Mouse (Mus musculus): Measurements from ENCODE around the gene Pygb. TPM values are rescaled to one million over a fixed set of nuclear protein-coding genes. Genes with fewer than 3 reads are reported as not detected.
A peak's percentile ranks its signal among the peaks of the same experiment; 100 is the strongest.

The Pygb gene
- polyA plus RNA-seq, 1 experiment from 2014 or later = 95.6 TPM

GRCm38 (mm10) chr2:150855186-150855585 is 68.7 kb downstream of the Pygb start:
- no peak for ATAC-seq (ENCODE audit: low FRiP score, low TSS enrichment)
- H3K27ac ChIP-seq (ENCODE audit: low read length) = no peak overlapping the region
- H3K4me2 ChIP-seq (replicated peaks; ENCODE audit: low read depth, low read length) = no peak overlapping the region
- no peak overlapping the region for H3K4me3 ChIP-seq (ENCODE audit: low read length)
- no peaks in the 10 kb centered on the region for H3K9me3 ChIP-seq (ENCODE audit: low read length)
- no peaks in the 10 kb centered on the region for H3K27me3 ChIP-seq (ENCODE audit: insufficient read depth, low read length)
- no peak overlapping the region for H3K9ac ChIP-seq (replicated peaks; ENCODE audit: low read length)
- no peaks in the 10 kb centered on the region for H3K36me3 ChIP-seq (ENCODE audit: insufficient read depth, low read length)
- H3K4me1 ChIP-seq (ENCODE audit: insufficient read depth, low read length) = no peaks in the 10 kb centered on the region

DNA sequence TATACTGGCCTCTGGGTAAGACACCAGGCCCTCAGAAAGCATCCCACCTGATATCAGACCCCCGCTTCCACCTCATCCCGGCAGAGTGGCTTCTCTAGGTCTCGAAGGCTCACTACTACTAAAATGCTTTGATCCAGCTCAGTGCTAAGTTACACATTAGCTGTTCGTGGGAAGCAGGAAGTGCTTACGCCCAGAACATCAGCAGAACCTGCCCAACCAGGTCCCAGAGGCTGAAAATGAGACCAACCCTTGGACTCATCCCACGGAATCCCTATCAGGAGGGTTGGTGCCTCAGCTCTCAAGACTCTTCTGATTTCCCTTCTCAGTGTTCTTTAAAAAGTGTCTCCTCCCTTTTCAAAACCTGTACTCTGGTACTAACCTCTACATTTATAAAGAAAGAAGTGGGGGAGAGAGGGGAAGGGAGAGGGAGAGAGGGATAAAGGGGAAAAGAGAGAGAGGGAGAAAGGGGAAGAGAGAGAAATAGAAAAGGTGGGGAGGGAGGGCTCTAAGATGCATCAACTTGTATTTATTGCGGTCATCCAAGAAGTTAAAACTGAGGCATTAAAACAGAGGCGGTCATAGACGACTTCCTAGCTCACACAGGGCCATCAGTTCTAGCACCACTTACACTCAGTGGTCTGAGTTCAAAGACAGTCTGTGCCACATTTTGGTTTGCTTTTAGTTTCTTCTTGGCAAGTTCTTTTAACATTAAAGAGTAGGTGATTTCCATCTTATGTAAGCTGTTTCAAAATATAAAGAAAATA is 72.4 kb downstream of the Pygb start:
- no peak overlapping the region for H3K4me2 ChIP-seq (replicated peaks; ENCODE audit: low read depth, low read length)
- H3K27ac ChIP-seq (ENCODE audit: low read length) = no peak overlapping the region
- no peaks in the 10 kb centered on the region for H3K36me3 ChIP-seq (ENCODE audit: insufficient read depth, low read length)
- no peaks in the 10 kb centered on the region for H3K4me1 ChIP-seq (ENCODE audit: insufficient read depth, low read length)
- H3K9ac ChIP-seq (replicated peaks; ENCODE audit: low read length) = no peak overlapping the region
- no peaks in the 10 kb centered on the region for H3K27me3 ChIP-seq (ENCODE audit: insufficient read depth, low read length)
- no peak overlapping the region for H3K4me3 ChIP-seq (ENCODE audit: low read length)
- H3K9me3 ChIP-seq (ENCODE audit: low read length) = no peaks in the 10 kb centered on the region
- ATAC-seq (ENCODE audit: low FRiP score, low TSS enrichment) = peak; percentile 64; the same call in 1 of the 2 replicates
- 56% methylated on average over 9 of the region's 9 CpGs for WGBS

DNA sequence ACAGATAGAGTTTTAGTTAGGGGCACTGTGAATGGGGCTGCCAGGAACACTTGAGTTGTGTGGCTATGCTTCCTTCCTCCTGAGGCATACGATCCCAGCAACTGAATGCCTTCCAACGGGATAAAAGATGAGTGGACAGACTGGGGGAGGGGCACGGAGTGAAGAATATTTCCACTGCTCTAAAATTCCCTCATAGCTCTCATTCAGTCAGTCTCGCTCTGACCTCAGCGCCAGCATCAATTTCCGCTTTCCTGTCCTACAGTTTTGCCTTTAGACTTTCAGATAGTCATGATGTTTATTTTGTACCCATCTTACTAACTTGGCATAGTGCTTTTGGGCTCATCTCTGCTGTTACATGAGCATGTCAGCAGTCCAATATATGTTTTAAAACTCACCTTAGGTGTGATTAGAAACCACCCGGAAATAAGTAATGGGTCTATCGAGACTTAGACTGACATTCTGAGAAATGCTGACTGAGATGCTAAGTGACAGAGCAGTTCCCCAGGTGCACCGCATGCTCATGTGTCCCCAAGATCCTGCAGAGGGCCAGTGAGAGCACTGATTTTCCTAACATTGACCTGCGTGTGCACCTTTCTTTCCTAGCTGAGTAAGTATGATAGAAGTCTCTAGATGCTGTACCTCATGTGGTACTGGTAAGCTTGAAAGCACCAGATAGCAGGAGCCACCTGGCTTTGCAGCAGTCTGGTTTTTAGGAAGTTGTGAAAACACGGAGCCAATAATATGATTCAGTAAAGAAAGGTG is 73.4 kb downstream of the Pygb start:
- Histone ChIP-seq H3K9me3 (ENCODE audit: low read length) (no peaks in the 10 kb centered on the region), H3K4me3 (ENCODE audit: low read length) (no peak overlapping the region), H3K4me1 (ENCODE audit: insufficient read depth, low read length) (no peaks in the 10 kb centered on the region), H3K9ac (replicated peaks; ENCODE audit: low read length) (no peak overlapping the region), H3K36me3 (ENCODE audit: insufficient read depth, low read length) (no peaks in the 10 kb centered on the region), H3K27me3 (ENCODE audit: insufficient read depth, low read length) (no peaks in the 10 kb centered on the region), H3K4me2 (replicated peaks; ENCODE audit: low read depth, low read length) (no peak overlapping the region), H3K27ac (ENCODE audit: low read length) (no peak overlapping the region)
- no peak for ATAC-seq (ENCODE audit: low FRiP score, low TSS enrichment)
- WGBS = 76% methylated on average over 11 of the region's 11 CpGs

- Histone ChIP-seq H3K27ac (ENCODE audit: low read length) (no peak overlapping the region), H3K27me3 (ENCODE audit: insufficient read depth, low read length) (no peaks in the 10 kb centered on the region), H3K4me1 (ENCODE audit: insufficient read depth, low read length) (no peaks in the 10 kb centered on the region), H3K9me3 (ENCODE audit: low read length) (no peaks in the 10 kb centered on the region), H3K4me3 (ENCODE audit: low read length) (no peak overlapping the region), H3K36me3 (ENCODE audit: insufficient read depth, low read length) (no peaks in the 10 kb centered on the region), H3K9ac (replicated peaks; ENCODE audit: low read length) (no peak overlapping the region), H3K4me2 (replicated peaks; ENCODE audit: low read depth, low read length) (no peak overlapping the region)
- no peak for ATAC-seq (ENCODE audit: low FRiP score, low TSS enrichment)
- 81% methylated on average over 2 of the region's 2 CpGs for WGBS
Measured at GRCm38 (mm10) chr2:150861128-150861527, 74.6 kb downstream of the Pygb start.

GRCm38 (mm10) chr2:150867021-150867420 is 80.5 kb downstream of the Pygb start:
- ATAC-seq (ENCODE audit: low FRiP score, low TSS enrichment) = no peak
- WGBS = 94% methylated on average over 2 of the region's 2 CpGs
- Histone ChIP-seq H3K27ac (ENCODE audit: low read length) (no peak overlapping the region), H3K4me2 (replicated peaks; ENCODE audit: low read depth, low read length) (no peak overlapping the region), H3K9ac (replicated peaks; ENCODE audit: low read length) (no peak overlapping the region), H3K4me1 (ENCODE audit: insufficient read depth, low read length) (no peaks in the 10 kb centered on the region), H3K4me3 (ENCODE audit: low read length) (no peak overlapping the region), H3K36me3 (ENCODE audit: insufficient read depth, low read length) (no peaks in the 10 kb centered on the region), H3K27me3 (ENCODE audit: insufficient read depth, low read length) (no peaks in the 10 kb centered on the region), H3K9me3 (ENCODE audit: low read length) (no peaks in the 10 kb centered on the region)

GRCm38 (mm10) chr2:150869446-150869845 is 82.9 kb downstream of the Pygb start:
- H3K4me3 ChIP-seq (ENCODE audit: low read length) = no peak overlapping the region
- H3K4me1 ChIP-seq (ENCODE audit: insufficient read depth, low read length) = no peaks in the 10 kb centered on the region
- WGBS = 96% methylated on average over 1 of the region's 1 CpGs
- no peak overlapping the region for H3K4me2 ChIP-seq (replicated peaks; ENCODE audit: low read depth, low read length)
- H3K27me3 ChIP-seq (ENCODE audit: insufficient read depth, low read length) = no peaks in the 10 kb centered on the region
- no peaks in the 10 kb centered on the region for H3K36me3 ChIP-seq (ENCODE audit: insufficient read depth, low read length)
- no peak overlapping the region for H3K9ac ChIP-seq (replicated peaks; ENCODE audit: low read length)
- H3K27ac ChIP-seq (ENCODE audit: low read length) = no peak overlapping the region
- no peak for ATAC-seq (ENCODE audit: low FRiP score, low TSS enrichment)
- H3K9me3 ChIP-seq (ENCODE audit: low read length) = no peaks in the 10 kb centered on the region

DNA sequence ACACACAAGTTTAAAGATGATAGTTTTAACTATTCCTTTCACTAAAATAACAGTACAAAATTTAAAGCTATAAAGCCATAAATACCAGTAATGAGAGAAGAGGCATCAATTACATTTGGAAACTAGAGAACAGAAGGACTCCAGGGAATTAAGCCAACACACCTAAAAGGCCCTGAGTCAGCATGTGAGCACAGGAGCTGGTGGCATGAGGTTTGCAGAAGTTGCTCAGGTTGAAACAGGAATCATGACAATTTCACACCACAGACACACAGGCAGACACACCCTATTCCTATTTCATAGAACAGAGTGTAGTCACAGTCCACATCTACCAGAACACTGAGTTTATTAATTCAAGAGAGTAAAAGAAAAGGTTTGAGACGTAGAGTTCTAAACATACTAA is 88.0 kb downstream of the Pygb start:
- Histone ChIP-seq H3K36me3 (ENCODE audit: insufficient read depth, low read length) (no peaks in the 10 kb centered on the region), H3K9me3 (ENCODE audit: low read length) (no peaks in the 10 kb centered on the region), H3K4me3 (ENCODE audit: low read length) (no peak overlapping the region), H3K4me1 (ENCODE audit: insufficient read depth, low read length) (no peaks in the 10 kb centered on the region), H3K27ac (ENCODE audit: low read length) (no peak overlapping the region), H3K27me3 (ENCODE audit: insufficient read depth, low read length) (no peaks in the 10 kb centered on the region), H3K4me2 (replicated peaks; ENCODE audit: low read depth, low read length) (no peak overlapping the region), H3K9ac (replicated peaks; ENCODE audit: low read length) (no peak overlapping the region)
- ATAC-seq (ENCODE audit: low FRiP score, low TSS enrichment) = no peak
- WGBS = 97% methylated on average over 1 of the region's 1 CpGs

DNA sequence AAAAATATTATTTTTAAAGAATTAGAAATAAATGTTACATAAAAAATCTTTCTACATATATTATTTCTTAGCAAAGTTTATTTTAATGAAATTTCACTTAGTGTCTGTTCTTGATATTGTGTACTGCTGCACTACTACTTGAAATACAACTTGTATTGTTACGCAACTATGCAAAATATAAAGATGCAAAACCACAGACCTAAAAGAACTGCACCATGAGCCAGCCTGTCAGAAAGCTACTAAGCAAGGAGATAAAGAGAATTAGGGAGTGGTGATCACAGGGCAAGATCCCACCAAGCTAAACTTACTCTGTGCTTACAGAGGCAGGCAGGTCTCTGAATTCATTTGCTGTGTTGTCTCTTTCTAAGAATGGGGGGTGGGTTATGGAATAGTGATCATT is 88.7 kb downstream of the Pygb start:
- Histone ChIP-seq H3K9me3 (ENCODE audit: low read length) (no peaks in the 10 kb centered on the region), H3K4me1 (ENCODE audit: insufficient read depth, low read length) (no peaks in the 10 kb centered on the region), H3K36me3 (ENCODE audit: insufficient read depth, low read length) (no peaks in the 10 kb centered on the region), H3K27ac (ENCODE audit: low read length) (no peak overlapping the region), H3K27me3 (ENCODE audit: insufficient read depth, low read length) (no peaks in the 10 kb centered on the region), H3K9ac (replicated peaks; ENCODE audit: low read length) (no peak overlapping the region), H3K4me3 (ENCODE audit: low read length) (no peak overlapping the region), H3K4me2 (replicated peaks; ENCODE audit: low read depth, low read length) (no peak overlapping the region)
- ATAC-seq (ENCODE audit: low FRiP score, low TSS enrichment) = no peak
- WGBS = 95% methylated on average over 1 of the region's 1 CpGs

DNA sequence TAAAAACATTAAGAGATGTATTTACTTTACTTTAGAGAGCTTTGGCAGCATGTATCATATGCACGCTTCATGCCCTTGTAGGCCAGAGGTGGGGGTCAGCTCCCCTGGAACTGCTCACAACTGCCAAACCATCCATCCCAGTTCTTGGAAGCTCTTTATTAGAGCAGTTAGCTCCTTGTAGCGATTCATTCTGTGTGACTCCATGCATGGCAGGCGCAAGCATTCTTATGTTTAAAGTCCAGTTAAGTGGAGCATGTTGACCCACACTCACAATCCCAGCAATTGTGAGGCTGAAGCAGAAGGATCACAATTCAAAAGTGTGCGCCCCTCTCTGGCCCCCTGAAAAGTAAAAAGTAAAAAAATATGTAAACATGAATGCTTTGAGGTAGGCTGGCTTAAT is 91.0 kb downstream of the Pygb start:
- ATAC-seq (ENCODE audit: low FRiP score, low TSS enrichment) = no peak
- Histone ChIP-seq H3K4me1 (ENCODE audit: insufficient read depth, low read length) (no peaks in the 10 kb centered on the region), H3K36me3 (ENCODE audit: insufficient read depth, low read length) (0 out of 2 replicates have a peak, but pooled peaks cover 1% of the 10 kb centered on the region), H3K27me3 (ENCODE audit: insufficient read depth, low read length) (no peaks in the 10 kb centered on the region), H3K4me3 (ENCODE audit: low read length) (no peak overlapping the region), H3K9ac (replicated peaks; ENCODE audit: low read length) (no peak overlapping the region), H3K4me2 (replicated peaks; ENCODE audit: low read depth, low read length) (no peak overlapping the region), H3K9me3 (ENCODE audit: low read length) (no peaks in the 10 kb centered on the region), H3K27ac (ENCODE audit: low read length) (no peak overlapping the region)
- WGBS = 74% methylated on average over 4 of the region's 4 CpGs
